Mouse (Mus musculus) liver, embryonic 14.5 days (tissue): ENCODE results near the gene Gpr153.

Experiments
- CTCF ChIP-seq: IDR thresholded peaks from 2 replicates; pipeline ENCODE4 v1.5.1; 2016; ENCODE audit warnings: antibody characterized with exemption, low read depth, control low read depth
- EP300 ChIP-seq: IDR thresholded peaks from 2 replicates; pipeline ENCODE4 v1.6.1; 2016; ENCODE audit warnings: antibody characterized with exemption, low read depth

- TF ChIP-seq EP300 = no peak
- TF ChIP-seq CTCF = no peak
Measured at GRCm38 (mm10) chr4:152243241-152243891, 30.7 kb upstream of the Gpr153 start.
